Mouse (Mus musculus) lung, embryonic 16.5 days (tissue): ENCODE data around the gene Olfr620. TPM values are rescaled to one million over a fixed set of nuclear protein-coding genes. Genes with fewer than 3 reads are reported as not detected.

Experiments used
- ATAC-seq: fragments of 200-750 bp; cut with Nextera tagmentation; 2 replicates; pipeline ENCODE4 v1.8.0; 2017; ENCODE audit warnings: low read depth, mild to moderate bottlenecking, moderate library complexity
- H3K27ac ChIP-seq: fragments of 300-500 bp; sonication (generic); 2 replicates; pipeline ENCODE4 v1.5.1; 2014; ENCODE audit warnings: mild to moderate bottlenecking, control low read depth, low read length
- H3K27me3 ChIP-seq: fragments of 300-500 bp; sonication (generic); 2 replicates; pipeline ENCODE4 v1.6.1; 2014; ENCODE audit warnings: low read depth, low read length, mixed read lengths; ENCODE audit not compliant: control insufficient read depth, insufficient read depth
- H3K36me3 ChIP-seq: fragments of 300-500 bp; sonication (generic); 2 replicates; pipeline ENCODE4 v1.6.1; 2014; ENCODE audit warnings: low read length; ENCODE audit not compliant: control insufficient read depth, insufficient read depth
- H3K4me1 ChIP-seq: fragments of 300-500 bp; sonication (generic); replicated peaks from 2 replicates; pipeline ENCODE4 v1.6.1; 2014; ENCODE audit warnings: low read length, mixed read lengths; ENCODE audit not compliant: control insufficient read depth, insufficient read depth
- H3K4me2 ChIP-seq: fragments of 300-500 bp; sonication (generic); 2 replicates; pipeline ENCODE4 v1.6.1; 2014; ENCODE audit warnings: low read depth, low read length, control low read depth
- H3K4me3 ChIP-seq: fragments of 300-500 bp; sonication (generic); 2 replicates; pipeline ENCODE4 v1.5.1; 2014; ENCODE audit warnings: mild to moderate bottlenecking, low read length, control low read depth
- H3K9ac ChIP-seq: fragments of 300-500 bp; sonication (generic); 2 replicates; pipeline ENCODE4 v1.6.1; 2014; ENCODE audit warnings: low read length, control low read depth
- H3K9me3 ChIP-seq: fragments of 300-500 bp; sonication (generic); 2 replicates; pipeline ENCODE4 v1.6.1; 2016; ENCODE audit warnings: low read length; ENCODE audit not compliant: control insufficient read depth
- WGBS: fragments of 180-500 bp; shearing (Covaris S2); extraction: QIAGEN DNeasy Blood & Tissue Kit; methylation state at CpG from one replicate; pipeline ENCODE4 v1.1.7; 2014; 5-methylcytosine and 5-hydroxymethylcytosine counted together
- microRNA-seq: library from miRNA; unstranded; fragments of <30 nt; microRNA quantifications from one replicate; pipeline ENCODE4, GENCODE M21; 2016
- polyA plus RNA-seq: library from polyadenylated mRNA; unstranded; fragments of >200 nt; fragmentation: Nextera tagmentation; extraction: Ambion mirVana; gene quantifications from 2 replicates; pipeline ENCODE4 v1.2.1, GENCODE M21; 2015

Gene Olfr620
- polyA plus RNA-seq, 1 experiment from 2014 or later, result not detected

DNA sequence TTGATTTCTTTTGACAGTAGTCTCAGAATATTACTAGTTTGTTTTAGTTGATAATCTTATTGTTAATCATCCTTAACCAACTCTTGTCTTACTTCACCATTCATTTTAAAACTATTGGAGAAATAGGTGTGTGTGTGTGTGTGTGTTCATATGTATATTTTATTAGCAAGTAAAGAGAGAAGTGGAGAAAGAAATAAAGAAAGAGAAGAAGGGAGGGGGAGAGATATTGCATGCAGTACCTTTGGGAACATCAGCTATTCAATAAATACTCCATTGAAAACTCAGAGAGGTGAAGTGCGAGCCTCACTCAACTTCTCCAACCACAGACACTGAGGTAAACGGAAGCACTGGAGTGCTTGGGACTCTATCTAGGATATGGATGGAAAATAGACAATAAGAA, 56.6 kb downstream of the Olfr620 start, which contains the start of gene Olfr615:
Olfr615 (plus strand) TSS at position 301 of the 400 bp plus-strand sequence.
- no peak for ATAC-seq
- H3K9me3 ChIP-seq, result no peaks in the 10 kb centered on the region
- H3K27ac ChIP-seq, result no peak within 1 kb of the TSS
- H3K9ac ChIP-seq, result no peak within 1 kb of the TSS
- H3K4me3 ChIP-seq, result no peak within 1 kb of the TSS
- WGBS, result 72% methylated on average over 2 of the region's 2 CpGs
- no peaks in the 10 kb centered on the region for H3K4me1 ChIP-seq
- no peaks in the 10 kb centered on the region for H3K36me3 ChIP-seq
- H3K27me3 ChIP-seq, result no peaks in the 10 kb centered on the region
- H3K4me2 ChIP-seq, result no peak within 1 kb of the TSS

Small RNA genes within 50 kb of the gene (microRNA-seq; reads per million reads assigned to microRNA genes)
- gene Gm26506, result not detected

Other genes with a start within 250 kb of the Olfr620 start
- gene Olfr601, start 249.9 kb downstream of the Olfr620 start, polyA plus RNA-seq, result not detected in 2 replicates
- not detected in 2 replicates for gene Olfr603, start 226.4 kb downstream of the Olfr620 start, polyA plus RNA-seq
- gene Usp17lc, start 197.5 kb downstream of the Olfr620 start, polyA plus RNA-seq, result not detected in 2 replicates
- gene Olfr605, start 167.1 kb downstream of the Olfr620 start, polyA plus RNA-seq, result not detected in 2 replicates
- gene Olfr606, start 163.5 kb downstream of the Olfr620 start, polyA plus RNA-seq, result not detected in 2 replicates
- not detected in 2 replicates for gene Olfr607, start 148.4 kb downstream of the Olfr620 start, polyA plus RNA-seq
- gene Olfr608, start 142.7 kb downstream of the Olfr620 start, polyA plus RNA-seq, result not detected in 2 replicates
- not detected in 2 replicates for gene Olfr609, start 114.5 kb downstream of the Olfr620 start, polyA plus RNA-seq
- gene Olfr610, start 100.4 kb downstream of the Olfr620 start, polyA plus RNA-seq, result not detected in 2 replicates
- gene Olfr611, start 91.7 kb downstream of the Olfr620 start, polyA plus RNA-seq, result not detected in 2 replicates
- gene Olfr612, start 69.8 kb downstream of the Olfr620 start, polyA plus RNA-seq, result not detected in 2 replicates
- not detected in 2 replicates for gene Olfr613, start 64.5 kb downstream of the Olfr620 start, polyA plus RNA-seq
- gene Olfr615, start 56.5 kb downstream of the Olfr620 start, polyA plus RNA-seq, result not detected in 2 replicates
- not detected in 2 replicates for gene Olfr616, start 43.4 kb downstream of the Olfr620 start, polyA plus RNA-seq
- not detected in 2 replicates for gene Olfr617, start 39.5 kb downstream of the Olfr620 start, polyA plus RNA-seq
- not detected in 2 replicates for gene Olfr618, start 22.4 kb downstream of the Olfr620 start, polyA plus RNA-seq
- not detected in 2 replicates for gene Olfr619, start 12.0 kb downstream of the Olfr620 start, polyA plus RNA-seq
- not detected in 2 replicates for gene Olfr622, start 30.2 kb upstream of the Olfr620 start, polyA plus RNA-seq
- not detected in 2 replicates for gene Olfr623, start 51.2 kb upstream of the Olfr620 start, polyA plus RNA-seq
- gene Olfr624, start 58.7 kb upstream of the Olfr620 start, polyA plus RNA-seq, result 0.05 TPM in 1 of 2 replicates, not detected in the other
- gene Olfr625-ps1, start 70.2 kb upstream of the Olfr620 start, polyA plus RNA-seq, result not detected in 2 replicates
- gene Olfr243, start 102.1 kb upstream of the Olfr620 start, polyA plus RNA-seq, result not detected in 2 replicates
- not detected in 2 replicates for gene Olfr628, start 117.8 kb upstream of the Olfr620 start, polyA plus RNA-seq
- gene Olfr629, start 132.4 kb upstream of the Olfr620 start, polyA plus RNA-seq, result not detected in 2 replicates
- not detected in 2 replicates for gene Olfr630, start 144.8 kb upstream of the Olfr620 start, polyA plus RNA-seq
- not detected in 2 replicates for gene Olfr69, start 159.1 kb upstream of the Olfr620 start, polyA plus RNA-seq
- gene Olfr68, start 167.2 kb upstream of the Olfr620 start, polyA plus RNA-seq, result not detected in 2 replicates
- not detected in 2 replicates for gene Olfr67, start 179.3 kb upstream of the Olfr620 start, polyA plus RNA-seq
- 4,593 and 5,475 TPM in 2 replicates for gene Hbb-bt, start 201.5 kb upstream of the Olfr620 start, polyA plus RNA-seq
- gene Hbb-bs, start 215.6 kb upstream of the Olfr620 start, polyA plus RNA-seq, result 15,216 and 18,375 TPM in 2 replicates
- gene Hbb-bh2, start 228.0 kb upstream of the Olfr620 start, polyA plus RNA-seq, result not detected in 2 replicates
- gene Hbb-bh1, start 230.6 kb upstream of the Olfr620 start, polyA plus RNA-seq, result 2.2 and 2.4 TPM in 2 replicates
- 176 and 183 TPM in 2 replicates for gene Hbb-y, start 240.7 kb upstream of the Olfr620 start, polyA plus RNA-seq